Mouse (Mus musculus): ENCODE data around the gene Lipc. TPM values are rescaled to one million over a fixed set of nuclear protein-coding genes. Genes with fewer than 3 reads are reported as not detected.

The Lipc gene
- total RNA-seq, 1 experiment from 2014 or later = not detected

DNA sequence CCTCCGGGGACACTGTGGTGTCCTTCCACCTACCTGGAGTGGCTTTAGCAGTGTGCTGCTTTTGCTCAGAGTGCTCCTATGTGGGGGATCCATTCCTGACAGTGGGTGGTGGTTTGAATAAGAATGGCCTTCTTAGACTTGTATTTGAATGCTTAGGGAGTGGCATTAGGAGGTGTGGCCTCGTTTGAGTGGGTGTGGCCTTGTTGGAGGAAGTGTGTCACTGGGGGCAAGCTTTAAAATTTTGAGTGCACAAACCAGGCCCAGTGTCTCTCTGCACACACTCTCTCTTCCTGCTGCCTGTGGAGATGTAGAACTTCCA, 156.6 kb downstream of the Lipc start:
- no peak for ATAC-seq (ENCODE audit: extremely low read depth, insufficient number of reproducible peaks, low FRiP score, poor library complexity, severe bottlenecking)

DNA sequence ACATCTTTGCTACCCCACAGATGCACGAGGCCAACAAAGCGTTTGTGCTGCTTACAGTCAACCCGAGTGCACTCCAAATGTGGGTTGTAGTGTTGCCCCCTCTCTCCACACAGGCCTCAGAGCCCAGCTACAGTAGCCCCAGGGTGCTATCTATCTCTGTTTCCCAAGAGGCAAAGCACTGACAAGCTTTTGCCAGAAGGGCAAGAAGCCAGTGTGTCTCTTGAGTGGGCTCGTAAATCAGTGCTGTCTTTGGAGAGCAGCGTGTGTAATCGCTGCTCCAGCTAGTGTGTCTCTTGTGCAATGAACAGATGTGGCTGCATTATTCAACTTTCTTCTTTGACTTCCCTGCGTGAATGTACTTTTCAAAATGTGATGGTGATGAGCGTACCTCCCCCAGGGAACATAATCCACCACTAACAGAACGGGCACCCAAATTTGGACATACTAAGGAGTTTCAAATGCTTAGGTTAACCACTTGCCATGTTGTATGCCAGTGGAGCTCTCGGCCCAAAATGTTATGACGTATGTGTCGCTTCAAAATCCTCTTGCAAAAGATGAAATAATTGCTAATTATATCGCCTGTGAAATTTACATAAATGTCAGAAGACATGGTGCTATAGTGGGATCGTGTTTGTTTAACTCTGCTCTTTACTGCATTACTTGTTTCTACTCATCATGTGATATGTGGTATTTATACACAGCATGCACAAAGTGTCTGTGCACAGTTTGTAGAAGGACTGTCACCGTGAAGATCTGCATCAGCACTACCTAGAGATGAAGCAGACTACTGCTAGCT, 157.2 kb downstream of the Lipc start:
- ATAC-seq (ENCODE audit: extremely low read depth, insufficient number of reproducible peaks, low FRiP score, poor library complexity, severe bottlenecking) = no peak

DNA sequence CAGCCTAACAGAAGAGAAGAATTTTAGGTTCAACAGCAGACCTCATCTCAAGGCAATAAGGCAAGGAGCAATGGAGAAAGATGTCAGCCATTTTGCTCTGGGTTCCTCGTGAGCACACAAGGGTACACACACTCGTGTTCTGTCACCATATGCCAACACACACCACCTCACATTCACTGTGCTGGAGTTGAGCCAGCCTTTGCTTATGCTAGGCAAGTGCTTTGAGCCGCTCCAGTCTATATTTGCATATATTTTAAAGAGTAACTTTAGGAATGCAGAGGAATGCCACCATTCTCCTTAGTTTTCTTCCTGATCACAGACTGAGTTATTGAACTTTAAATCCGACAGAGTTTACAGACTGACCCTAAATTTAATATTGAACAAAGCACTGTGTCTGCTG, 161.4 kb downstream of the Lipc start:
- no peak for ATAC-seq (ENCODE audit: extremely low read depth, insufficient number of reproducible peaks, low FRiP score, poor library complexity, severe bottlenecking)

- no peak for ATAC-seq (ENCODE audit: extremely low read depth, insufficient number of reproducible peaks, low FRiP score, poor library complexity, severe bottlenecking)
Measured at GRCm38 (mm10) chr9:70788705-70789104, 163.3 kb downstream of the Lipc start.

GRCm38 (mm10) chr9:70782191-70782590, 169.8 kb downstream of the Lipc start:
- ATAC-seq (ENCODE audit: extremely low read depth, insufficient number of reproducible peaks, low FRiP score, poor library complexity, severe bottlenecking) = no peak

DNA sequence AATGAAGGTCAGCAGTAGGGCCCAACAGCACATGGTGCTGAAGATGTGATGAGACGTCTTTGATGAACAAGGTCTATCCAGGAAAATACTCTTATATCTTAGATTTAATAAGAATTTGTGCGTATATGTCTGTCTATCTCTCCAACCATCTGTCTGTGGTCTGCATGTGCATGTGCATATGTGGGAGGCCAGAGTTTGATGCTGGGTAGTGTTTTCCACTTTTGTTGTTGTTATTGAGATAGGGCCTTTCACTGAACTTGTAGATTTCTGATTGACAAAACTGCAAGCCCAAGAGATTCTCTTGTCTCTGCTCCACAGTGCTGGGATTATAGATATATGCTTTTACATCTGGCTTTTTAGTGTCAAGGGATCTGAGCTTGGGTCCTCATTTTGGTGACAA, 176.5 kb downstream of the Lipc start:
- ATAC-seq (ENCODE audit: extremely low read depth, insufficient number of reproducible peaks, low FRiP score, poor library complexity, severe bottlenecking) = no peak

DNA sequence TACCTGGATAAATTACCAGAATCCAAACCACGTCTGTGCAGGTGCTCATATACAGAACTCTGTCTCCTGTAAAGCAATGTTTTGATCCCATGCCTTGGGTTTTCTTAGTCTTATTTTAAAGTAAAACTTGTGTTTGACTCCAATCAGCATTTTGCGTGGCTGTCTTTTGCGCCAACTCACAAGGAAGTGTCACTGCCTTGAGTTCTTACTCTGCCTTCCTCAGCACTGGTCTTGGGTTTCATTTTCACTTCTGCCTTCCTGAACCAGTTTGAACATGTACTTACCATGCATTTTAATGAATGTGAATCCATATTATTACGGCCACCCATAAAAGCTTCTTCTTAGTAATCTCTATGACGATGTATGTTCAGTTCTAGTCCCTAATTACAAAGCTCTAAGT, 191.1 kb downstream of the Lipc start:
- ATAC-seq (ENCODE audit: extremely low read depth, insufficient number of reproducible peaks, low FRiP score, poor library complexity, severe bottlenecking) = peak; percentile 67; the same call in 1 of the 2 replicates

GRCm38 (mm10) chr9:70751504-70752222, 200.4 kb downstream of the Lipc start:
- ATAC-seq (ENCODE audit: extremely low read depth, insufficient number of reproducible peaks, low FRiP score, poor library complexity, severe bottlenecking) = no peak

Other genes starting within 250 kb of the Lipc start
- 58.1 and 58.9 TPM in 2 replicates for gene Aqp9, start 216.5 kb upstream of the Lipc start, total RNA-seq (2017)

Measured in neutrophil, adult 5-6 weeks (primary cell).